Mouse (Mus musculus) kidney, postnatal 36 days (tissue): ENCODE measurements around the gene Mettl18.
"Not testable (repeated sequence)": the region's sequence is repeated elsewhere in the genome, so short reads cannot be mapped to it uniquely, and the experiment has no call there.

Experiments used
- DNase-seq, 2 experiments: peaks; one replicate each; pipeline ENCODE4 v3.0.0; 2021 to 2022; ENCODE audit warnings: mixed read lengths in 2 of 2

Mettl18 gene

DNA sequence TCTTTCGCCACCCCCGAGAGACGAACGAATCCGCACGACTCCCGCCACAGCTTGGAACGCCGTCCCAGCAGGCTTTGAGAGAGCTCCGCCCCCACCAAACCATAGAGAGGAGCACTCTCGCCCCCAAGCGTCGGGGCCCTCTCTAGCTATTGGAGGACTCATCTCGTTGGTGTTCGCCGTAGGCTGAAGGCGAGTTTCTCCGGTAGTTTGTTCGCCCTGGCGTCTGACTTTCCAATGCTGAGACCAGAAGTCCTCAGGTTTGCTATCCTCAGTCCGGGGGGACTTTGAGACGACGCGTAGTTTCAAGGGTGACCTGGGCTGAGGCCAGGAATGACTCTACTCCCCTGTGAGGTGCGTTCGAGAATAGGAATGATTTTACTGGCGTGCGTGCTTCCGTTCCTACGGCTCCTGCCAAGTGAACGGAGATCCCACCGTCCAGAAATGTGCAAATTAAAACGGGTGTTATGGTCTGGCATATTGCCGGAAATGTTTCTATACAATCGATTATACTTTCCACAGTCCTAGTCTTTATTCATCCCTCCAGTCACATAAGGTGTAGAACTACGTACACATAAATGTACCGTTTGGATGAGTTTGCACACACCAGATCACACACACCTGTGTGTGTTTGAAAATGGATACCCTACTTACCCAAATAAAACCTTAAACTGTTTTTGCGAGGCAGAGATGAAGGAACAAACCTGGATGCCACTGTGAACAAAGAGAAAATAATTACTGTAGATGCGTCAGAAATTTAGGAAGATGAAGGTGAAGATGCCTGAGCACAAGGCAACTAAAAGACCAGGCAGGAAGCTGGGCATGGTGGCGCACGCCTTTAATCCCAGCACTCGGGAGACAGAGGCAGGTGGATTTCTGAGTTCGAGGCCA is at the start of gene Mettl18, which contains the start of gene BC055324:
Mettl18 (plus strand) TSS at position 169 of the 888 bp plus-strand sequence.
BC055324 (minus strand) TSS at position 76 of the 888 bp plus-strand sequence.
- DNase-seq = peak; percentile 90 to 94

DNA sequence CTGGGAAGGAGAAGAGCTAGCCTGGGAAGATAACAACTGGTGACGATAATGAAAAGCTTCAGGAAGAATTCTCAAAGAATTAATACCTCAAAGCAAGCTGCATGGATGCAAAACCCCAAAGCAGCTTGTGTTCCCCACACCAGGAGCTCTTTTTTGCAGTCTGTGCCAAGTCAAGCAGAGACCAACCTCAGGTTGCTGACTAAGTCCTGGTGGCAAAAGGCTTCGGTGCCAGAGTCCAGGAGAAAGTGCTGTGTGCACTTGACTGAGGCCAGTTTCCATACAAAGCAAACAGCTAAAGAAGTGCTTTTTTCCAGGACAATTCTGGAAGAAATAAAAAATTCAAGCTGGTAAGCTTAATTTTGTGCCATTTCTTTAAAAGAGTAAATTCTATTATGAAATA is 41.3 kb upstream of the Mettl18 start:
- peak; percentile 60 to 63 for DNase-seq

DNA sequence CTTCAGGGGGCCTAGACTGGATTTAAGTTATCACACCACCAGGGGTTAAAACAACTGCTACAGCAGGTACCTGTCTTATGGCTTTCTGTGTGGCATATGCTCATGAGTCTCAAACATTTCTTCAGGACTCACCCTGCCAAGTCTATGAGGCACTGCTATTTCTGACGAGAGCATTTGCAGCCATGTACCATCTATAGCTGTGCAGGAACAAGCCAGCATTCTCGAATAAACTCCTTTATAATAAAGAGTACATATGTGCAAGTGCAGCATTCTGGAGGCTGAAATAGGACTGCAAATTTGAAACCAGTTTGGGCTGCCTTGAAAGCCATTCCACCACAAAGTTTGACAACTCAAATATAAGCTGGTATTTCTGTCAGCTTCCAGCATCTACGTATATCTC is 36.7 kb upstream of the Mettl18 start:
- no peak for DNase-seq

DNA sequence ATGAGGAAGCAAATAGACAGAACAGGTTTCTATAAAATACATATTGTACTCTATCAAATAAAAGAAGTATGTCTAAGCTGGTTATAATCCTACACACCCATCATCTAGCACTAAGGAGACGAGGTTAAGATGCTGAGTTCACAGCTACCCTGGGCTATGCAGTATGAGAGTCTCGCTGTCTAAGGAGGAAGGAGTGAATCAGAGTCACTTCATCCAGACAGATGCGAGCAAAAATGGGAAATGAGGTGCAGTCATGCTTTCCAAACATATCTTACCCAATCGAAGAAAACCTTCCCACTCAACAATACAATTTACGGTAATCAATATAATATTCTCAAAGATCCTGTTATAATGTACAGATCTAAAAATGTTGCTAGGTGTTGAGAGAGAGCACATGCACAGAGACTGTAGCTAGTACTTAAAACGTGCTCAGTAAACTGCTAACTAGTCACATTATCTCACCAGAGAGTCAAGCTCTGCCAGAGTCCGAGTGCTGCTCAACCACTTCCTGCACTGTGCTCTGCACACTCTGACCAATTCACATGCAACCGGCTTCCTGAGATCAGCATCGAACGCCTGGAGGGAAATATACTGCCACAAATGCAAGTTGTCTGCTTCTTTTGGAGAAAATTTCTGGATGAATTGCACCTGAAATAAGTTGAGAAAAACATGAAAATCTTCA is 30.5 kb upstream of the Mettl18 start:
- no peak for DNase-seq

DNA sequence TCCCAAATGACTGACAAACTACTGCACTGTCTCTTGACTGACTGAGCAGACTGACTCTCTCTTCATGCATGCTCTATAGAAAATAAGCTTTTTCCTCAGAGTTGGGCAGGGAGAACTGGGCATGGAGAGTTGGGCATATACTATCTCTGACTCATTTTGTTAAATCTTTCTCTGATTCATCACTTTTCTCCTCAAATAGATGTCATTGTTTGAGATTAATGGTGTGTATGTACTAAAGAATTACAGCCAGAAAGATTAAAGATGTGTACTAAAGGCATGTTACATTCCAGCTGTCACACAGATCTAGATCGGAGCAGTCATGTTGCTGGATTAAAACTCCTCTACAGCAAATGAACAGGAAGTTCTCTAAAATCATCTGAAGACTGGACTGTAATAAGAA is 20.2 kb upstream of the Mettl18 start:
- DNase-seq = no peak

DNA sequence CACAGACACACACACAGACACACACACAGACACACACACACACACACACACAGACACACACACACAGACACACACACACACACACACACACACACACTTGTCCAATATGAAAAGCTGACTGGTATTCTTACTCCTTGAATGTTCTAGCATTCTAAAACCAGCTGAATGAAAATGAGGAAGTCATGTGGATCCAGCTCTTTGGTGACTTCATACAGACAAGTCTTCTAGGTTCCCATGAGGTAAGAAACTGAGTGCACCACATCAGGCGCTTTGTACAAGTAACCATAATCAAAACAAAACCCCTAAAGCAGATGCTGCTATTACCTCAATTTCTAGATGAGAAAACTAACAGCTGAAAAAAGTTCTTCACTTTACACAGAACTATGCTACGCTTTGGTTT is 19.6 kb upstream of the Mettl18 start:
- DNase-seq = no peak

DNA sequence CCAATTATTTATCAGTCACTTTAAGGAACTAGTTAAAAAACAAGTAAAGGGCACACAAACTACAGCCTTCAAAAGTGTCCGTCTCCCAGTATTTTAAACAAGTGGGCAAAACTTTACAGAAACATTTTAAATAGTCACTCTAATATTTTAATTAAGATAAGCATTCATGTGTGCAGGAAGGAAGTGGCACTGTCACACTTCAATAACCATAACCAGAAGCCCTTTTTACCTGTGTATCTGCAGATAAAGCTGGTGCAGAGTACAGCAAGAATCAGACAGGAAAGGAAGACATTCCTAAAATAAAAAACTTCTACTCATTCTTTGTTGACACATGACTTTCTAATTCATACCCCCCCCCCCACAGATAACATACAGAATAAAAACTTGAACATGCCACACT is 18.2 kb upstream of the Mettl18 start:
- no peak for DNase-seq

DNA sequence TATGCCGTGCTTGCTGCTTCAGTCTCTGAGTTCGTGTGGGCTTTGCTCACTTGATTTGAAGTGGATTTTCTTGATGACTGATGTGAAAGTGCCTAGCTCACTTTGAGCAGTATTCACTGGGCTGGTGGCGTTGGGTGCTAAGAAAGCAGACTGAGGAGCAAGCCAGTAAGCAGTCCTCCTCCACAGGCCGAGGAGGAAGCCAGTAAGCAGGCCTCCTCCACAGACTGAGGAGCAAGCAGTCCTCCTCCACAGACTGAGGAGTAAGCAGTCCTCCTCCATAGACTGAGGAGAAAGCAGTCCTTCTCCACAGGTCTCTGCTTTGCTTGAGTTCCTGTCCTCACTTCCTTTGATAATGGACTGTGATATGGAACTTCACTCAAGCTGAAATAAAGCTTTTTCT is 2.3 kb upstream of the Mettl18 start:
- DNase-seq = no peak

DNA sequence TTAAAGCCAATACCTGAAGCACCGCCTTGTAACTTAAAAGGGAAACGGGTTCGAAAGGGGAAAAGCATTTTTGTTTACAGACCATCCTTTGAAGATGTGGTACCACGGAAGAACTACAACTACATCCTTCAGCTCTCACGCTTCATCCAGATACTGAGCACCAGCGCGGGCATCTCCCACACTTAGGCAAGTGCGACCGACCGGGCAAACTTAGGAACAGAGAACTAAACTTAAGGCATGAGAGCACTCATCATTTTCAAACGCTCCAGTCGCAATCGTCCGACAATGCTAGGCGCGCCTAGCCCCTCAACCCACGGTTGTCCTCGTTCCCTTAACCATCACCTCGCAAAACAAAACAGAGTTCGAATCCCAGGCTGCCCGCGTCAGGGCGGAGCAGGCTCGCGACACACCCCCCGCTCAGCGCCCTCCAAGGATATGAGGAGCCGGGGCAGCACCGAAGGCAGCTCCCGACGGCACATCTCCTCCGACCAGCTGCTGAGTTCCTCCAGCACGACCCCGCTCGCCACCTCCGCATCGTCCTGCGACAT is 442 bp upstream of the Mettl18 start:
- DNase-seq = no peak

DNA sequence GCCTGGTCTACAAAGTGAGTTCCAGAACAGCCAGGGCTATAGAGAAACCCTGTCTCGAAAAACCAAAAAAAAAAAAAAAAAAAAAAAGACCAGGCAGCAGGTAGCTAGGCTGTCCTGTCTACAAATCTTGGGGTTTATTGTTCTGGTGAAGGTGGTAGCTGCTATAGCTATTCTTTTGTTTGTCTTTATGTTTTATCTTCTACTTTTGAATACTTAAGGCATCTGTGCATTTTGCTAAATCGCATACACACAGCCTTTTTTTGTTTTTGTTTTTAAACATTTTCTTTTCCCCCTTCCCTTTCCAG is 872 bp downstream of the Mettl18 start:
- DNase-seq = no peak

DNA sequence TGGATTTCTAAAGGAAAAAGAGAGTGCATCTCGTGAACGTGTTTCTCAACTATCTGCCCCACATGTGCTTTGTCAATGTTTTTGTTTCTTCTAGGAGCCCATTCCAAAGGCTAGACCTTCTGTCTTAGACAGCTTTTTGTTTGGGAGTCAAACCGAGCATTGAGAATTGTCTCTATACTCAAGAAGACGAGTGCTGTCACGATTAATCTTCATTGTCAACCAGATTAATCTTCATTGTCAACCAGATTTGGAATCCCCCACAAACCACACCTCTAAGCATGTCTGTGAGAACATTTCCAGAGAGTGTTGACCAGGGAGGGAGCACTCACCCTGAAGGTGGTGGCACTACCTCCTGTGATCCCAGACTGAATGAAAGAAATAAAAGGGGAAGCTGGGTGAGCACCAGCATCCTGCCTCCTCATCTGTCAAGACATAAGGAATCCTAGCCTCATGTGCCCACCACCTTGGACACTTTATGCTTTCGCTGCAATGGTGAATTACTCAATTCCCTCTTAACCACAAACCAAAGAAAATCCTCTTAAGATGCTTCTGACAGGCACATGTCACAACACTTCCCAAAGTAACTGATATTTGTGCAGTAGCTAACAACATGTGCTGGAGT is 7.3 kb downstream of the Mettl18 start:
- no peak for DNase-seq

DNA sequence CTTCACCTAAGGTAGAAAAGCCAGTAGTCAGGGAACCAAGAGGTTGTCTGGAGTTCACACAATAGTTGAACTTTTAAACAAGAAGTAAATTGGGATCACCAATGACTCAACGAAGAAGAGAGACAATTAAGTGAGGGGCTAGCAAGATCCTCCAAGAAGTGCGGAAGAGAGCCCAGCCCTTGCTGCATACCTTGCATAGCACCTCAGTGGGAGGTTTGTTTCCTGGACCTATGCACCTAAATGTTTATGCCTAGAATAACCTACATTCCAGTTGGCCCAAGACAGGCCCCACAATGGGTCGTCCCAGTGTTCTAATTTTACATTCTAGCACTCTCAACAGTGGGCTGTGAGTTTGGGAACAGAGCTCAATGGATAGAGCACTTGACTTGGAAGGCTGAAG is 9.6 kb downstream of the Mettl18 start:
- no peak for DNase-seq

DNA sequence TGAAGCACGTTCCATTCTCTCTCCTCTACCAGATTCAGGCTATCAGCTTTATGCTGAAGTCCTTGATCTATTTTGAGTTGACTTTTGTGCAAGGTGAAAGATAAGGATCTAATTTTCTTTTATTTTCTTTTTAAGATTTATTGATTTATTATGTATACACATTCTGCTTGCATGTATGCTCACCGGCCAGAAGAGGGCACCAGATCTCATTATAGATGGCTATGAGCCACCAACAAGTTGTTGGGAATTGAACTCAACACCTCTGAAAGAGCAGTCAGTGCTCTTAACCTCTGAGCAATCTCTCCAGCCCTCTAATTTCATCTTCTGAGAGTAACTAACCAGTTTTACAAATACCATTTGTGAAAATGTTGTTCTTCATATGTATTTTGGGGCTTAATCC is 14.5 kb downstream of the Mettl18 start:
- DNase-seq = peak; percentile 22 to 63

DNA sequence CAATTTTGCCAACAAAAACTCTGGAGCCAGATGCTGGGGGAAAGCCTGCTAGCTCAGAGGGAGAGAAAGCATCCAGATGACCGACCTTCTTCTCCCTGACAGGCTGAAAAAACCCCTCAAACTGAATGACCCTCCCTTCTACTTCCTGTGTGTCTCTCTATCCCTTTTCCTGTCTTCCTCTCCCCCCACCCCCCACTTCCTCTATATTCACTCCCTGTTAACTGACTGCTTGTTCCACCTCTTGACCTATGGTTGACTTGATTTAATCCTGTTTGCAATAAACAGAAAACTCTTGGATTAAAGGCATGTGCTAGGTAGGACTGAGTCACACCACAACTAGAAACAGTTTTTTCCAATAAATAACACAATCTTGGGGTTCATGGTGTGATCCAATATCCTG is 19.9 kb downstream of the Mettl18 start:
- no peak for DNase-seq

DNA sequence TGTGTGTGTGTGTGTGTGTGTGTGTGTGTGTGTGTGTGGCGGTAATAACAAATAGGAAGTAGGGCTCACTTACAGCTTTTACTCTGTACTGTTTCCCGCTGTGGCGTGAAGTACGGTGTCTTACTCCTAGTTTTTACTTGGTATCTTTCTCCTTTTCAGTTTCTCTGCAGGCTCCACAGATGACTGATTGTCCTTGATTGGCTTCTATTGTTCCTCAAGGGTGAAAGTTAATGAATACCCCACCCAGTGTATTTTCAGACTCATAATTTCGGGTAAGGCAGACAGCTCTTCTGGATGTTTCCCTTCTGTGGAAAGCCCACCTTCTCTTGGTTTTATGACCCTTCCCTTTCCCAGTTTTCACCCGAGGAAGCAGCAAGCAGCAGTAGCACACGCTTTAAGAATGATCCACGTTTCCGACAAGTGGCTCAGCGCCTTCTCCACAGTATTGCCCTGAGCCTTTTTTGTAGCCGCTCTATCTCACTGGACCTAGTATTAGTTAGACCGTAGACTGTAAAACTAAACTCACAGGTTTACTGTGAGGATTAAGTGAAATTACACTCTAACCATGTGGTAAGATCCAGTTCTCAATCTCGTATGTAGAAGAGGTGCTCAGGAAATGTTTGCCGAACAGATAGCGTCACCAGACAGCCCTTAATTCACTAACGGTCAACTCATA is 23.7 kb downstream of the Mettl18 start:
- DNase-seq = peak in 1 of 2 experiments; percentile 5

DNA sequence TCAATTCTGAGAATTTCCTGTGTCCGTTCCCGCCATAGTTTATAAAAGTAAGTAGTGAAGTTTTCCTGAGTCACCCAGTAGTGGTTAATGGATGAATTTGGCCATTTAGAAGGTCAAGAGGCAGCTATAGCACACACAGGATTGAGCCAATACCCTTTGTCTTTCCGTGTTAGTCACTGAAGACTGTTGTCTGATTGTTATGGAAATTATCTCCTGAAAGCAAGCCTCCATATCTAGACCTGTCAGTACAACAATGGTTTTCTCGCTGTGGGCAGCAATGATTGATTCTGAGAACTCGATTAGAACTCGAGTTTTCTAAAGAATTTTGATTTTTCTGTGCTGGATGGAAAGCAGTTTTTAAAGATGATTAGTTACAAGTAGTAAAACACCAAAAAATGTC is 25.1 kb downstream of the Mettl18 start:
- no peak for DNase-seq

DNA sequence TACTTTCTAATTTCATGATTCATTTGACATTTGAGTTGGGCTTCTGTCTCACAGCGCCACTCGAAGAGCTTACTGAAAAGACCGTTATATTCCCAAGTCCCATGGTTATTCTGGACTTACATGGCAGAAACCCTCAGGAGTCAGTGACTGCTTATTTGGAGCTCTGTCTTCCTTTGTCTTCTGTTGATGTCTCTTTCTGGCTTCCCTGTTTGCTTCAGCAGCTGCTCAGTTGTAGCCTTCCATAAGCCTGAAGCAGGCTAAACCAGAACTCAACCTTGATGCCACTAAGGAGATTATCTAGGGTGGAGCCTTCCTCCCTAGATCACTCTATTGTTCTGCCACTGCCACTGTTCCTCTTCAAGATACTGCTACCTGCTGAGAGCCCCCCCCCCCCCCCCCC is 26.1 kb downstream of the Mettl18 start:
- DNase-seq = not testable (repeated sequence)

DNA sequence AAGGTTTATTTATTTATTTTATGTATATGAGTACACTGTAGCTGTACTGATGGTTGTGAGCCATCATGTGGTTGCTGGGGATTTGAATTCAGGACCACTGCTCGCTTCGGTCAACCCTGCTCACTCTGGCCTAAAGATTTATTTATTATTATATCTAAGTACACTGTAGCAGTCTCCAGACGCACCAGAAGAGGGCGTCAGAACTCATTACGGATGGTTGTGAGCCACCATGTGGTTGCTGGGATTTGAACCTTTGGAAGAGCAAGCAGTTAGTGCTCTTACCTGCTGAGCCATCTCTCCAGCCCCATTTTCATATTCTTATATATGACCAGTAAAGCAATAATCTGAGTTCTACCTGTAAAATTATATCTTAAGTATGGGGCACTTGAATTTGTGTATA is 27.4 kb downstream of the Mettl18 start:
- not testable (repeated sequence) for DNase-seq

DNA sequence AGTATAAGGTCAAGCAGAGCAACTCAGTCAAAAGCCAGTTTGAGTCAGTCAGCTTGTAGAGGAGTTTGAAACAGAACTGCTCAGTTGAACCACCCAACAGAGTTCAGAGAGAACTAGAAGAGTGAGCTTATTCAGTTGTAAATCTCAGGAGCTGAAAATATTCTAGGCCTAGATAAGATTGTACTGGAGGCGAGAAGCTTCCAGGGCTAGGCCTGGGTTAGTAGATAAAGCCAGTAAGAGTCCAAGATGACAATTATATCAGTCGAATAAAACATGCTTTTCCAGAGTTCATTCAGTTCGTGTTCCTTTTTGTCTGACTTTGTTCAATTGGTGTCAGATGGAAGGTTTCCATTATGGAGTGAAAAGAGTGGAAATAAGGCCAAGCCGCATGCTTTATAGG is 31.0 kb downstream of the Mettl18 start:
- no peak for DNase-seq

DNA sequence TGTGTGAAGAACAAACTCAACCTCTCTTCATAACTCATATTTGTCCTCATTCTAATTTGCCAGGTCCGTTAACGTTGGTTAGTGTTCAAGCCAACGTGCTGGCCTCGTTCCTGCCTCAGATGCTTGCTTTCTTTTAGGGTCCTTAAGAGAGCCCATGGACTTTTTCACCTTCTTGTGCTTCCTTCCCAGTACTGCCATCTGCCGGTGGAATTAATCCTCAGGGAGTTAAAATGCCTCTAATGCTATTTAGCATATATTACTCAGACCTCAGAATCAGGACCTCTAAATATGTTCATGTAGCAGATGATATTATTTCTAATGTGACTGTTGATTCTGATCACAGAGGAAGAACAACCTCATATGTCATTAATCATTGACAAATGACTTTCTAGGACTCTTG is 32.7 kb downstream of the Mettl18 start:
- DNase-seq = peak in 1 of 2 experiments; percentile 70

DNA sequence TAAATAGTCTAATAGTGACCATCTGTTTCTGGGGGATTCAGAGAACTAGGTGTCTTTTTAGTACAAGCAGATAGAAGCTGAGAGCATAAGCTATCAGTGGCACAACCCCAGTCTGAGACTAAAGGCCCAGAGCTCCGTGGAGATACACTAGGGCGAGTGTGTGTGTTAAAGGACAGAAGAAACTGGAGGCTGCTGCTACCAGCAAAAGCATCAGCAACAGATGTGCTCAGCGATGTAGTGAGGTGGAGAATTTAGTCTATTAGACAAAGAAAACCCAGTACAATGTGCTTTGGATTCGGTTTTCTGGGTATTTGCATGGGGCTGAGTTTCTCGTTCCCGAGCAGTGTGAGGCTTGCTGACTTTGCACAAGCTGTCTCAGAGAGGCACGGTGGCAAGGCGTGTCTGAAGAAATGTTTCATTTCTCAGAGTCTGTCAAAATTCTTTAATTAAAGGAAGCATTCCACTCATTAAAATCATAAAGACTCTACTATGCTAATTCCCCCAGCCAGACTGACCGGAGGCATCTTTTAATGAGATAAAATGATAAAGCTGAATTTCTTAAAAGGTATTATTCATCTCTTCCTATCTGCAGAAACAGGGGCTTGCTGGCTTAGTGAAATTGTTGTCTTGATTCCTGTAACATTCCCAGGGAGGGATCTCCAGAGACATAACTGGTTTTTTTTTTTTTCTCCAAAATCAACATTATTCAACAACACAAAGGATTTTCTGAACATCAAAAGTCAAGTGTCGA is 45.9 kb downstream of the Mettl18 start:
- DNase-seq = no peak

DNA sequence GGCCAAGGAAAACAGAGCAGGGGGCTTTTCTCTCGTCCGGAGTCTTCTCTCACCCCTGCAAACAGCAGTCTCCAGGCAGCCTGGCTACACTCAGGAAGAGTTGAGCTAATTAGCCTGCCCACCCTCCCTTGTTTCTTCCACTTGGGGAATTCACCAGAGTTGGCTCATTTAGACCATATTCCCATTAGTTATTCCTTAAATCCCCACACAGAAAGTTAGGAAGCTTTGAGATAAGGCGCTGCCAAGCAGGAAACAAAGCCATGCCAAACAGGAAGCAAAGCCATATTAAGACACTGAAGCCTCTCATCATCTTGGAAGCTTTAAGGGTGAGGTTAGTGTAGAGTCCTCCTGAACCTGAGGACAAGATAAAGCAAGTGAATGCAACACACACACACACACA is 48.9 kb downstream of the Mettl18 start:
- peak; percentile 64 to 67 for DNase-seq
